Mouse (Mus musculus): ENCODE data around the gene Pde10a. TPM values are rescaled to one million over a fixed set of nuclear protein-coding genes. Genes with fewer than 3 reads are reported as not detected.

The Pde10a gene
- polyA plus RNA-seq, 1 experiment: 26.2 TPM

- Histone ChIP-seq H3K27ac (ENCODE audit: control insufficient read depth, insufficient read depth, low read depth, low read length) (no peak overlapping the region), H3K27me3 (ENCODE audit: control insufficient read depth, insufficient read depth, low read length) (no peaks in the 10 kb centered on the region), H3K36me3 (ENCODE audit: control insufficient read depth, insufficient read depth, low read length) (no peaks in the 10 kb centered on the region), H3K4me3 (ENCODE audit: control insufficient read depth, low read depth, low read length) (no peak overlapping the region), H3K4me1 (ENCODE audit: control insufficient read depth, insufficient read depth, low read length) (no peaks in the 10 kb centered on the region)
- no peak for TF ChIP-seq POLR2A (IDR thresholded peaks at IDR 0.05; ENCODE audit: control insufficient read depth, low read depth, low read length)
- no peak for TF ChIP-seq CTCF (IDR thresholded peaks at IDR 0.05; ENCODE audit: control insufficient read depth, insufficient read depth, insufficient replicate concordance, low read depth, low read length)
Observed at GRCm38 (mm10) chr17:8538102-8538501, 12.9 kb downstream of the Pde10a start.

DNA sequence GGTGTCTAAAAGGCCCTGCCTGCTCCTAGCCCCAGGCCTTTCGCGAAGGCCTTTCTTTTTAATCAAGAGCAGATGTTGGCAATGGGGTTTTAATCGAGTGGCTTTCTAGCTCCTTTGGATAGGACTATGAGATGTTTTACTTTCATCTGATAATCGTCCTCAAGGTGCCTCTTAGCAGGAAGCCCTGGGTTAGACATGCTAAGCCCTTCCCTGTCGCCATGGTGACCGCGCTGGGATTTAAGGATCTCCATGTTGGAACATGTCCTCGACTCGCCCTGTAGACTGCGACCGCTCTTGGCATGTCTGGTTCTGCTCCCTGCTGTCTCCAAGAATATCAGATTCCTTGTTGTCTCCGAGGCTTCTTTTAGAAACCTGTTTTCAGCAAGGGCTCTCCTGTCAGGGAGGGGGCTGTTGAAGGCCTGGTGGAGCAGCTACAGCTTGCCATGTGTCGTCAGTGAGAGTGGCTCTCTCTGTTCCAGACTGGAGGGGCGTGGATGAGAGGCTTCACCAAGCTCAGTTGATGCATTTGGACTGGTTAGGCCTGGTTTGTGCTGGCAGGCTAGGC lies 16.9 kb downstream of the Pde10a start:
- Histone ChIP-seq H3K27me3 (ENCODE audit: control insufficient read depth, insufficient read depth, low read length) (no peaks in the 10 kb centered on the region), H3K36me3 (ENCODE audit: control insufficient read depth, insufficient read depth, low read length) (no peaks in the 10 kb centered on the region), H3K4me3 (ENCODE audit: control insufficient read depth, low read depth, low read length) (no peak overlapping the region), H3K27ac (ENCODE audit: control insufficient read depth, insufficient read depth, low read depth, low read length) (no peak overlapping the region), H3K4me1 (ENCODE audit: control insufficient read depth, insufficient read depth, low read length) (no peaks in the 10 kb centered on the region)
- TF ChIP-seq POLR2A (IDR thresholded peaks at IDR 0.05; ENCODE audit: control insufficient read depth, low read depth, low read length): no peak
- no peak for TF ChIP-seq CTCF (IDR thresholded peaks at IDR 0.05; ENCODE audit: control insufficient read depth, insufficient read depth, insufficient replicate concordance, low read depth, low read length)

GRCm38 (mm10) chr17:8546366-8546765 lies 21.2 kb downstream of the Pde10a start:
- H3K27me3 ChIP-seq (ENCODE audit: control insufficient read depth, insufficient read depth, low read length): no peaks in the 10 kb centered on the region
- H3K27ac ChIP-seq (ENCODE audit: control insufficient read depth, insufficient read depth, low read depth, low read length): no peak overlapping the region
- no peak for TF ChIP-seq CTCF (IDR thresholded peaks at IDR 0.05; ENCODE audit: control insufficient read depth, insufficient read depth, insufficient replicate concordance, low read depth, low read length)
- TF ChIP-seq POLR2A (IDR thresholded peaks at IDR 0.05; ENCODE audit: control insufficient read depth, low read depth, low read length): no peak

DNA sequence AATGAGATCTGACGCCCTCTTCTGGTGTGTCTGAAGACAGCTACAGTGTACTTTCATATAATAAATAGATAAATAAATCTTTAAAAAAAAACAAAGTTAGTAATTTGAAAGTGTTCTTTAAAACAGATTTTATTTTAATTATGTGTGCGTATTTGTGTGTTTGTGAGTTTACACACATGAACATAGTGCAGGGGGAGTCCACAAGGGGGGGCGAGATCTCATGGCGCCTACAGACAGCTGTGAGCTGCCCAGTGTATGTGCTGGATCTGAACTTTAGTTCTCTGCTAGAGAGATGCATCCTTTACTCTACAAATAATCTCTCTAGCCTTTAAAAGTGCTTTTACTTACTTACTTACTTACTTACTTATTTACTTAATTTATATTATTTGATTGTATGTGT lies 23.6 kb downstream of the Pde10a start:
- H3K4me3 ChIP-seq (ENCODE audit: control insufficient read depth, low read depth, low read length): no peak overlapping the region
- TF ChIP-seq POLR2A (IDR thresholded peaks at IDR 0.05; ENCODE audit: control insufficient read depth, low read depth, low read length): no peak
- TF ChIP-seq CTCF (IDR thresholded peaks at IDR 0.05; ENCODE audit: control insufficient read depth, insufficient read depth, insufficient replicate concordance, low read depth, low read length): no peak
- H3K36me3 ChIP-seq (ENCODE audit: control insufficient read depth, insufficient read depth, low read length): no peaks in the 10 kb centered on the region
- H3K27ac ChIP-seq (ENCODE audit: control insufficient read depth, insufficient read depth, low read depth, low read length): no peak overlapping the region
- H3K4me1 ChIP-seq (ENCODE audit: control insufficient read depth, insufficient read depth, low read length): no peaks in the 10 kb centered on the region
- no peaks in the 10 kb centered on the region for H3K27me3 ChIP-seq (ENCODE audit: control insufficient read depth, insufficient read depth, low read length)

More at GRCm38 (mm10) chr17:8546366-8546765, 21.2 kb downstream of the Pde10a start:
- Histone ChIP-seq H3K36me3 (ENCODE audit: control insufficient read depth, insufficient read depth, low read length) (no peaks in the 10 kb centered on the region), H3K4me3 (ENCODE audit: control insufficient read depth, low read depth, low read length) (no peak overlapping the region), H3K4me1 (ENCODE audit: control insufficient read depth, insufficient read depth, low read length) (no peaks in the 10 kb centered on the region)

DNA sequence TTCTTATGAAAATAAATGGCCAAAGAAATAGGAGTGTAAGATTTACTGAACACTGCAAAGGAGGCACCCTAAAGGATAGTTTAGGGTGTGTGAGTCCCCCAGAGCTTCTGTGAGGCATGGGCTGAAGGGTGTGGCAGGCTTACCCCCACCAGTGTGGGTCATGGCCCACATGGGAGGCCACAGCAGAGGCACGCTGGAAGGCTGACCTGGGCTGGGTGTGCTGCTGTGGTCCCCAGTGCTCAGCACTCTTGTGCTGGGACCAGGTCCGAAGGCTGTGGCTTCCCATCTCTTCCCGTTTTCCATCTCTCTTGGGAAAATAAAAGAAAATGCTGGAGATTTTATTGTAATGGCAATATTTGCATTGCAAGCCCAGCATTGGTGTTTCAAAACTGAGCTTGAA lies 26.5 kb downstream of the Pde10a start:
- Histone ChIP-seq H3K36me3 (ENCODE audit: control insufficient read depth, insufficient read depth, low read length) (no peaks in the 10 kb centered on the region), H3K27ac (ENCODE audit: control insufficient read depth, insufficient read depth, low read depth, low read length) (no peak overlapping the region), H3K4me3 (ENCODE audit: control insufficient read depth, low read depth, low read length) (no peak overlapping the region), H3K4me1 (ENCODE audit: control insufficient read depth, insufficient read depth, low read length) (no peaks in the 10 kb centered on the region), H3K27me3 (ENCODE audit: control insufficient read depth, insufficient read depth, low read length) (no peaks in the 10 kb centered on the region)
- TF ChIP-seq POLR2A (IDR thresholded peaks at IDR 0.05; ENCODE audit: control insufficient read depth, low read depth, low read length) (no peak), CTCF (IDR thresholded peaks at IDR 0.05; ENCODE audit: control insufficient read depth, insufficient read depth, insufficient replicate concordance, low read depth, low read length) (no peak)

- no peak for TF ChIP-seq CTCF (IDR thresholded peaks at IDR 0.05; ENCODE audit: control insufficient read depth, insufficient read depth, insufficient replicate concordance, low read depth, low read length)
- no peak for TF ChIP-seq POLR2A (IDR thresholded peaks at IDR 0.05; ENCODE audit: control insufficient read depth, low read depth, low read length)
- no peaks in the 10 kb centered on the region for H3K4me1 ChIP-seq (ENCODE audit: control insufficient read depth, insufficient read depth, low read length)
Observed at GRCm38 (mm10) chr17:8552346-8553035, 27.3 kb downstream of the Pde10a start.

GRCm38 (mm10) chr17:8553601-8554000 lies 28.4 kb downstream of the Pde10a start:
- no peak overlapping the region for H3K27ac ChIP-seq (ENCODE audit: control insufficient read depth, insufficient read depth, low read depth, low read length)
- H3K27me3 ChIP-seq (ENCODE audit: control insufficient read depth, insufficient read depth, low read length): no peaks in the 10 kb centered on the region
- no peaks in the 10 kb centered on the region for H3K36me3 ChIP-seq (ENCODE audit: control insufficient read depth, insufficient read depth, low read length)
- H3K4me1 ChIP-seq (ENCODE audit: control insufficient read depth, insufficient read depth, low read length): no peaks in the 10 kb centered on the region
- TF ChIP-seq CTCF (IDR thresholded peaks at IDR 0.05; ENCODE audit: control insufficient read depth, insufficient read depth, insufficient replicate concordance, low read depth, low read length) (no peak), POLR2A (IDR thresholded peaks at IDR 0.05; ENCODE audit: control insufficient read depth, low read depth, low read length) (no peak)
- H3K4me3 ChIP-seq (ENCODE audit: control insufficient read depth, low read depth, low read length): no peak overlapping the region

More at GRCm38 (mm10) chr17:8552346-8553035, 27.3 kb downstream of the Pde10a start:
- H3K27me3 ChIP-seq (ENCODE audit: control insufficient read depth, insufficient read depth, low read length): no peaks in the 10 kb centered on the region
- H3K27ac ChIP-seq (ENCODE audit: control insufficient read depth, insufficient read depth, low read depth, low read length): no peak overlapping the region
- no peak overlapping the region for H3K4me3 ChIP-seq (ENCODE audit: control insufficient read depth, low read depth, low read length)
- H3K36me3 ChIP-seq (ENCODE audit: control insufficient read depth, insufficient read depth, low read length): no peaks in the 10 kb centered on the region
